Mouse (Mus musculus): Measurements from ENCODE around the gene Zfp108.
"Not testable (repeated sequence)": the region's sequence is repeated elsewhere in the genome, so short reads cannot be mapped to it uniquely, and the experiment has no call there.

Zfp108 gene

DNA sequence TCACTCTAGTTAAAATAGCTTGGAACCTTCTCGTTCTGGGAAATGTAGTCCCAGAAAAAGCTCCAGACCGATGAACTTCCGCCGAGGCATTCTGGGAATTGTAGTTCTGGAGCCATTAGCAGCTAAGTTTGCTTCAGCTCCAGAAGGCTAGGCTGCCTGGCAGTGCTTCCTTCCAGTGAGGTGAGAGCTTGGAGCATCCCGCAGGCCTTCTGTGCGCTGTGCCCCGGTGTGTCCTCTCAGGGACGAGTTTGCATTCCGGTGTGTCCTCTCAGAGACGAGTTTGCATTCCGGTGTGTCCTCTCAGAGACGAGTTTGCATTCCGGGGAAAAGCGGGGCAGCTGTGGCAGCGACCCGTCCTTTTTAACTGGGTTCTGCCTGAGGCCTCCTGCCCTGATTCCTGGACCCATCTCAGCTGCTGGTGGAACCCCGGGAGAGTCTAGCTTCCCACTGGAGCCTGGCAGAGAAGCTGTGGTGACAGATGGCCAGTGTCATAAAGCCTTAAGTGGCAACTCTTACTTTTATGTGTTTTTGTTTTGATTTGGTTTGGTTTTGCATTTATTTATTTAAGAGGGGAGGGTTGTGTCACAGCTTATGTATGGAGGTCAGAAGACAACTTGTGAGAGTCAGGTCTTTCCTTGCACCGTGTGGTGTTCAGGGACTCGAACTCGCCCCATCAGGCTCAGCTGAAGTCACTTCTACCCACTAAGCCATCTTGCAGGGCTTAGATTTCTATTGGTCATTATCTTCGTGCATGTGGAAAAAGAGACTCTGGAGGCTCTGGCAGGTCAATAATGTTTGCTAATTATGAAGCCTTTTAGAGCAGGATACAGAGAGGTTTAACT, at the start of gene Zfp108:
Gene Zfp108 (plus strand): TSS at position 162 of the 842 bp plus-strand sequence.
- DNase-seq: peak; percentile 83 to 90

DNA sequence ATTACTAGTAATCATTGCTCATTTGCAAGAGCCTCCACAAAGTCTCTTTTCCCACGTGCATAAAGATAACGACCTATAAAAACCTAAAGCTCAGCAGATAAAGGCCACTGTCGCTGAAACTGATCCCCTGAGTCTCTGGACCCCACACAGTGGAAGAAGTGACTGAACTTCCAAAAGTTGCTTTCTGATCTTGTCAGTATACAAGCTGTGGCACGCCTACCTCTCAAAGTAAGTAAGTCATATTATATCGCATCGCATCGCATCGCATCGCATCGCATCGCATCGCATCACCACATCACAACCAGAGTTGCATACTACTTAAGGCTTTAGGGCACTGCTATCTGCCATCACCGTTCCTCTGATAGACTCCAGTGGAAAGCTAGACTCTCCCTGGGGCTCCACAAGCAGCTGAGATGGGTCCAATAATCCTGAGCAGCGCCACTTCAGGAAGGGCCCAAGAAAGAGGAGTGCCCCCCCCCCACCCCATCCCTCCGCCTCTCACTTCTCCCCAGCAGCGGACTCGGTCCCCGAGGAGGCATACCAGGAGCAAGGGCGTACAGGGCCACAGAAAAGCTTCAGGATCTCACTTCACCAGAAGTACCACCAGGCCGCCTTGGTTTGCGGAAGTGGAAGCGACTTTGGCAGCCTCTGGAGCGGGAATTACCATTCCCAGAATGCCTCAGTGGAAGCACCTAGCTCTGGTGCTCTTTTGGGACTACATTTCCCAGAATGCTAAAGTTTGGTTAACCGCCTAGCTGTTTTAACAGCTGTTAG, 46.9 kb upstream of the Zfp108 start:
- peak; percentile 76 to 77 for DNase-seq

DNA sequence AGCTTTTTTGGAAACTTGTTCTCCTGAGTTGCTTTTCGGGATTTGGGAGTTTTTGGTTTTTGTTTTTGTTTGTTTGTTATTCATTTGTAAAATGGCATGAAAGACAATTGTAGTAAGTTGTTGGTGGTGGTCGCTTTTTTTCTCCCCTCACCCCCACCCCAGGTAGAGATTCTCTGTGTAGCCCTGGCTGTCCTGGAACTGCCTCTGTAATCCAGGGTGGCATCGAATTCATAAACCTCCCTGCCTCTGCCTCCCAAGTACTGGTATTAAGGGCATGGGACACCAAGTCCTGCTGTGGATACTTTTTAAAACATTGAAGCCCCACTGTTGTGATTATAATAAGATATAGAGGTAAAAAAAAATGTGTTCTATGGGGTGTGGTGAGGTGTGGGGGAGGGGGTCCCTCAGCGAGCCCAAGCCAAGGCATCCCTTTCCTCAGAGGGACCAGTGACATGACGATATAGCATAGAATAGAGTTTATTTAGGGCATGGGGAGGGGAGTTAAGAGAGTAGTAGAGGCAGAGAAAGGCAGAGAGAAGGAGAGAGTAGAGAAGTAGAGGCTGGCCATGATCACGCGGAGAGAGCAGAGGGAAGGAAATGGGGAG, 46.2 kb upstream of the Zfp108 start:
- DNase-seq: peak in 1 of 2 experiments; percentile 12

DNA sequence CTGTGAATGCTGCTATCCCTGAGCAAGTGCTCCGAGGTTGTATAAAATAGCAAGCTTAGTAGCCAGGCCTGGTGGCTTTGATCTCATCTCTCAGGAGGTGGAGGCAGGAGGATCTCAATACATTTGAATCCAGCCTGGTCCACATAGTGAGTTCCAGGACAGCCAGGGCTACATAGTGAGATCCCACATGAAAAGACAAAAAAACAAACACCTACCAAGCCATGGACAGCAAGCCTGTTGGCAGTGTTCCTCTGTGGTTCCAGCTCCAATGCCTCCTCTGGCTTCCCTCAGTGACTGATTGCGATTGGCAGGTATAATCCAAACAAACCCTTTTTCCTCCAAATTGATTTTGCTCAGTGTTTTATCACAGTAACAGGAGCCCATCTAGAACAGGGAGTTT, 44.3 kb upstream of the Zfp108 start:
- DNase-seq: no peak

DNA sequence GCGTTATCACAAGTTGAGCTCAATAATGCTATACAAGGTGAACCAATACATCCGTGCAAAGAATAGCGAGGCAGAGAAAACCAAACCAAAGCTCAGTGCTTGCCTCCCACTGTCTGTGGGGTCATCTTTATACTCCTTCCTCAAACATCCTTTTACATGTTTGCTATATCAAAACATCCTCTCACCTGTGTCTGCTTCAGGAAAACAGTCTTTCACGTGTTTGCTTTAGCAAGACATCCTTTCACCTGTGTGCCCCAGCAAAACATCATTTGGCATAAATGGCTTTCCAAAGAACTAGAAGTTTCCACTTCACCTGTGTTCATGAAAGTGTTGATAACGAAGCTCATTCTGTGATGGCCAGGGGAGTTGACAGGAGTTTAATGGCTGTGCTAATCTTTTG, 43.3 kb upstream of the Zfp108 start, which contains the start of gene Zfp111:
Gene Zfp111 (minus strand): TSS at position 101 of the 400 bp plus-strand sequence.
- no peak for DNase-seq

DNA sequence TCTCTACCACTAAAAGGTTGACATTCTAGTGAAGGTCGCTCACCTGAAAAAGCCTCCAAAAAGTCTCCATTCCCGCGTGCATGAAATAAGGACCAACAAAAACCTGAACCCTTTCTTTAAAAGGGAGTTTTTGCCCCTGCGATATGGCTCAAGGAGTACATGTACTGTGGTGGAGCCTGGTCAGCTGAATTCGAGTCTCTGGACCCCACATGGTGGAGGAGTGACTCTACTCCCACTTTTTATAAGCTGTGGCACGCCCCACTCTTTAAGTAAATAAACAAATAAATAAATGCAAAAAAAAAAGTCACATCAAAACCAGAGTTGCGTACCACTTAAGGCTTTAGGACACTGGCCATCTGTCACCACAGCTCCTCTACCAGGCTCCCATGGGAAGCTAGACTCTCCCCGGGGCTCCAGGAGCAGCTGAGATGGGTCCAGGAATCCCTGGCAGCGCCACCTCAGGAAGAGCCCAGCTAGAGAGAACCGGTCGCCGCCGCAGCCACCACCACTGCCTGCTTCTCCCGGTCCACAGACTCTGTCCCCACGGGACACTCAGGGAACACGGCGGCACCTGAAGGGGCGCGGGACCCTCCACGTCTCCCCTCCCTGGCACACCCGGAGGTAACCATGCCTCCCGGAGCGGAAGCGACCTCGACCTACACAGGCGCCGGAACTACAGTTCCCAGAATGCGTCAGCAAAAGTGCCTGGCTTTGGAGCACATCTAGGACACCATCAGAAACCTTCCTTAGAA, 17.4 kb upstream of the Zfp108 start, which contains the start of gene Zfp109:
Gene Zfp109 (minus strand): TSS at position 521 of the 752 bp plus-strand sequence.
- peak; percentile 55 to 74 for DNase-seq

DNA sequence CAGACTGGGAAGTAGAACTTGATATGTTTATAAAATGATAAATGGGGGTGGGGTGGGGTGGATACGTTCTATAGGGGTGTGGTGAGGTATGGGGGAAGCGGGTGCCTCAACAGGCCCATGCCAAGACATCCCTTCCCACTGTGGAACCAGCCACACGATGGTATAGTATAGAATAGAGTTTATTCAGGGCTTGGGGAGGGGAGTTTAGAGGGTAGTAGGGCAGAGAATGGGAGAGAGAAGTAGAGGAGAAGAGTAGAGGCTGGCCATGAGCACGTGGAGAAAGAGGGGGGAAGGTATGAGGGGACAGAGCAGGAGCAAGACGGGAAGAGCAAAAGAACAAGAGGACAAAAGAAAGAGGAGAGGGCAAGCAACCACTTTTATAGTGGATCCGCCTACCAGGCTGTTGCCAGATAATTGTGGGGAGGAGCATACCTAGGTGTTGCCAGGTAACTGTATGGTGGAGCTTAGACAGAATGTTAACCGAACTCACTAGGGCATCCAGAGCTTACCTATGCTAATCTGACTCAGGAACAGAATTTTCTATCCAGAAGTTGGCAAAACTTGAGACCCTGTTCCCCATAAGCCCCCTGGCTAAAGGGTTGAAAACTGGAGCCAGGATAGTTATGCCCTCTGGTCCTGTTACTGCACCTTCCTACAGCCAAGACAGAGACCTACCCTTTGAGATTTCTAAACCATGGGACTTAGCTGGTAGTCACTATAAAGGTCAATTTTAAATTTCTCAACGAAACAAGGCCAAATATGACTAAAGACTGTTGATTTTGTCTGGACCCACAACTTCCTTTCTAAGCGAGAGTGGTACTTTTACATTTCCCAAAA, 597 bp upstream of the Zfp108 start:
- no peak for DNase-seq

DNA sequence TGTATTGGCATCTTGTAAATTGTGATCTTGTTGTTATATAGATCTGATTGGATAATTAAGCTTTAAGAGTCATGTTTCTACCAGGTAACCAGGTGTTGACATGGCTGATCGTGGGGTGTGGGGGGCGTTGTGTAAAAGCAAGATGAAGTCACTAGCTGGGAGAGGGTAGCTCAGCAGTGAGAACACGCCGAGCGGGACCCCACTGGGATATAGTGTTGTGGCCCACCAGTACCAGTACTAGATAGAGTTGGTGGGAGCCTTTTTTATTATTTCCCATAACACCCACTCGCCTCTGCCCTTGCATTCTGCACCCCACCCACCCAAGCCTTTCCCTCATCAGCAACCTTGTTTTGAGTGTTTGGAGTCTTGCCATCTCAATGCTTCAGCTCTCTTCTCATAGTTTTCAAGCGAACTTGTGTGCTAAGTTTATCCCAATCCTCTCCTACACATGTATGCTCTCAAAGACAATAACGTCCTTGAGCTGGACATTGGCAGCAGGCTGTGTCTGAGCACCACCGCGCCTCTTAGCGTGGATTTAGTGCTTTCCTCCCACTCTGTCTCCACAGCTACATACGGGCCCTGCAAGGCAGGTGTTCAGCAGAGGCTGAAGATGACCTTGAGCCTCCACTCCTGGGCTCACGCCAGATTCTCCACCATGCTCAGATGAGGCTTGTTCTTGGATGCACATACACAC, 4.9 kb downstream of the Zfp108 start:
- DNase-seq: no peak

DNA sequence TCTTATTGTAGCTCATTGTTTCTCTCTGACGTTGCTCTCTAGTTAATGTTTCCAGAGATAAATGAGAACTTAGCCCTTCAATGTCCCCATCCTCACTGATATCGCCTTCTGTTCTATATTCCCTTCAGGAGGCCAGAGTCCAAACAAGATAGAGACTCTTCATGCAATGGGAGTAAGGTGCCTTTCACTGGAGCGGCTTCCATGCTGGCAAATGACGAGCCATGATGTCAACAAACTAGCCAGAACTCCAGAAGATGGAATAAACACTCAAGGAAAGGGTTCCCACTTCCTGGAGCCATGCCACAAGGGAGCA, 5.4 kb downstream of the Zfp108 start:
- no peak for DNase-seq

DNA sequence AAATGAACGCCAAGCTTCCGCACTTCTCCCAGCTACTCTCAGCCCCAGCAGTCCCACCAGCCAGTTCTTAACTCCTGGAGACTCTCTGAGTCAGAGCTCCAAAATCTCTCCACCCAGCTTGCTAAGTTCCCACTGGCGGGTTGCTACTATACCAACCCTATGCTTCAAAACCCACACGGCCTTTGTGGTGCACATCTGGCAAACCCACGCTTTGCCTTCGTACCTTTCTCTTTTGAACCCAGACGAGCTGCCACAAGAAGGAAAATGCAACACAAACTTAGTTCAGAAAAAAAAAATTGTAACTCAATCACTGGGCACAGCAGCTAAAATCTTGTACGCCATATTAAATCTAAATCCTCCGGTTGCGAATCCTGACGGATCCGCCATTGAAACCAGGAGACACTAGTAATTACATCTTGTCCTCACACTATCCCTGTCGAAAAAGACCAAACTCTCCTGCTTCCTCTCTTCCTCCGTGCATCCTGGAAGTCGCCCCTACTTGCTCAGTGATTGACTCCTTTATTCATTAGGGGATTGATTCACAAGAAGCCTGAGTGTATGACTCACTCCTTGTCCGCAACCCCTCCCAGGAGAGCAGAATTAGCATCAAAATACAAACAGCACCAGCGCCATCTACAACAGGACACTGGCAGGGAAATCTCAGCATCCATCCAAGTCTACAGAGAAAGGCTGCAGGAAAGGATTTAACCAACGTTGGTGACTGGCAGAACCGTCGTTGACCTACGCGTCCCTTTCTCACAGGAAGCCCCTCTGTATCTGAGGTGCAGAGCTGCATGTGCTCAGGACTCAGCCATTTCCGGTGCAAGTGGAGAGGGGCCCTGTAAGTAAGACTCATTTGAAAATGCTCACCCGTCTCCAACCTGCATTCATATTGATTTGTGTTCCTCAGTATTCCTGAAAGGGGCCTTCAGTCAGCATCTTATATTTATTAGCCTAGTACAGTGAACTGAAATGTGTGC, 13.9 kb downstream of the Zfp108 start:
- no peak for DNase-seq

DNA sequence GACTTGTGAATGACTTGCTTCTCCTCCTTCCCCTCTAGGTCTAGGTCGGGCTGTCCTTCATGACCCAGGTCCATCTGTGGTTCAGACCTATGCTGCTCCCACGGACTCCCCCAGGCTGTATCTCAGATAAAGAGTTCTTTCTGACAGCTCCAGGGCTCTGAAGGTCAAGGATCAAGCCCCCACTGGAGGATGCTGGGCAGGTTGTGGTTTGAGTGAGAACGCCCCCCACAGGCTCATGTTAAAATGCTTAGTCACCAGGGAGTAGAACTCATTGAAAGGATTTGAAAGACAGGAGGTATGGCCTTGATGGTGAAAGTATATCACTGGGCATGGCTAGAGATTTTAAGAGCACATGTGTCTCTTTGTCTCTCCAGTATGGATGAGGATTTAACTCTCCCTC, 14.7 kb downstream of the Zfp108 start:
- no peak for DNase-seq

DNA sequence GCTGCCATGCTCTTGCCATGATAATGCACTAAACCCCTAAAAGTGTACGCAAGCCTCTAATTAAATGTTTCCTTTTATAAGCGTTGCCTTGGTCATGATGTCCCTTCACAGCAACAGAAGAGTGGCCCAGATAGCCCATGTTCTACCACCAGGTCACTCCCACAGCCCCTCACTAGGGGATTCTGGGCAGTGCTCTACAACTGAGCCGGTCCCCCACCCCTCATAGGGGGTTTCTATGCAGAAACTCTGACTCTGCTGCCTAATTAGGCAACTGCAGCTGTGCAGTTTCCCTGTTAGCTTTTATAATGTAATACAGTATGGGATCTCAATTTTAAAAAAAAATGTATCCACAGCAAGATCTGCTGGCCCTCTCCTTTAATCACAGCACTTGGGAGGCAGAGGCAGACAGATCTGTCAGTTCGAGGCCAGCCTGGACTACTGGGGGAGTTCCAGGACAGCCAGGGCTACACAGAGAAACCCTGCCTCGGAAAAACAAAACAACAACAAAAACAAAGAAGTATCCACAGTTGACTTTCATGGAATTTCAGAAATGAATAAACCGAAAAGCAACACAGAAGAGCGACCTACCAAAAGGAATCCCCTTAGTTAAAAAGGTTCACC, 15.2 kb downstream of the Zfp108 start:
- DNase-seq: peak in 1 of 2 experiments; percentile 25

DNA sequence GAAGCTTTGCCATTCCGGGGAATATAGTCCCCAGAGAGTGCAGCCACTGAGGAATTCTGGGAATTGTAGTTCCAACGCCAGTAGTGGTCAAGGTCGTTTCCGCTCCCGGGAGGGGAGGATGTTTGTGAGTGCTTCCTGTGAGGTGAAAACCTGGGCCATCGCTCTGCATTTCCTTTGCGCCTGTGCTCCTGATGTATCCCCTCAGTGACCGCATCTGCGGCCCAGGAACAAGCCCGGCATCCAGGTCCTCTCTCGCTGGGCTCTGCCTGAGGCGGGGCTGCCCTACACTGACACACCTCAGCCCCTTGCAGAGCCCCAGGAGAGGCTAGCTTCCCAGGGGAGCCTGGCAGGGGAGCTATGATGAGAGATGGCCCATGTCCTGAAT, 15.7 kb downstream of the Zfp108 start, which contains the start of gene Zfp93:
Gene Zfp93 (plus strand): TSS at position 133 of the 385 bp plus-strand sequence.
- peak; percentile 84 to 87 for DNase-seq

DNA sequence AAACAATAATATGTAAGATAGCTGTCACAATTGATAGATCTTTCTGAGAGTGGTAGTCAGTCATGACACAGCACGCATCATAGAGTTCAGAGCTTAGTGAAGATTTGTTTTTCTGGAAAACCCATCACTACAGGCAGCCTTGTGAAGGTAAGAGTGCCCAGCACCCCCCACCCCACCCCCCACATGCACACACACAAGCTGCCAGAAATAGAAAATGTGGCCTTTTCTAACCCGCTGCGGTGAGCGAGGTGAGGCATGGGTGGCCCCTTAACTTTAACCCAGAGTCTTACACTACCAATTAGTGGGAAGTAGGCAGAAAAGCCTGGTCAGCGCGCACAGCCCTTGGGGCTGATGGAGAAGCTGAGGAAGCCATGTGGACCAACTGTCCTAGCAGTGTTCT, 16.6 kb downstream of the Zfp108 start:
- no peak for DNase-seq

DNA sequence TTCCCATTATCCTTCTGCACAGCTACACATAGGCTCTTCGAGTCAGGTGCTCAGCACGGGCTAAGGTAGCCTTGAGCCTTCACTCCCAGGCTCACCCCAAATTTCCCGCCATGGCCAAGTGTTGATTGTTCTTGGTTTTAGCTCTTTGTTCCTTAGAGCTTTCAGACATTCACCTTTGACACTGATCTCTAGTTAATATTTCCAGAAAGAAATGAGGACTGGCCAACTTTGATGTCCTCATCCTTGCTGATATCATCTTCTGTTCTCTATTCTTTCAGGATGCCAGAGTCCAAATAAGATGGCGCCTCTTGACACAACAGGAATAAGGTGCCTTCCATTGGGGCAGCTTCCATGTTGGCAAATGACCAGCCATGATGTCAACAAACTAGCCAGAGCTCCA, 19.9 kb downstream of the Zfp108 start:
- DNase-seq: no peak

DNA sequence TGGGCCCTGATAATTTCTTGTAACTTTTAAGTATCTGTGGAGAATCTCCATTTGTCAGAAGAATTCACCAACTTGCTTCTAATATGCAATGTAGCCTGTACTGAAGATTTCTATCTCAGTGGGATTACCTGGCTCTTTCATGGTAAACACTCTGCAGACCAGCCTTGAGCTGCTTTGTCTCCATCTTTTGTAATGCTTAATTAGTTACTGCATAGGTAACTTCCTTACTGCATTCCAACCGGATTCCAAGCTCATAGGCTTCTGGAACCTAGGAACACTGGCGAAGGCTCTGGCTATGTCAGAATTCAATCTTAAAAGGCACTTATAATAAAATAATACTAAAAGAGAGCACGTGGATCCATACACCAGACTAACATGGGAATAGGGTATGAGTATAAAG, 24.2 kb downstream of the Zfp108 start:
- not testable (repeated sequence) for DNase-seq

DNA sequence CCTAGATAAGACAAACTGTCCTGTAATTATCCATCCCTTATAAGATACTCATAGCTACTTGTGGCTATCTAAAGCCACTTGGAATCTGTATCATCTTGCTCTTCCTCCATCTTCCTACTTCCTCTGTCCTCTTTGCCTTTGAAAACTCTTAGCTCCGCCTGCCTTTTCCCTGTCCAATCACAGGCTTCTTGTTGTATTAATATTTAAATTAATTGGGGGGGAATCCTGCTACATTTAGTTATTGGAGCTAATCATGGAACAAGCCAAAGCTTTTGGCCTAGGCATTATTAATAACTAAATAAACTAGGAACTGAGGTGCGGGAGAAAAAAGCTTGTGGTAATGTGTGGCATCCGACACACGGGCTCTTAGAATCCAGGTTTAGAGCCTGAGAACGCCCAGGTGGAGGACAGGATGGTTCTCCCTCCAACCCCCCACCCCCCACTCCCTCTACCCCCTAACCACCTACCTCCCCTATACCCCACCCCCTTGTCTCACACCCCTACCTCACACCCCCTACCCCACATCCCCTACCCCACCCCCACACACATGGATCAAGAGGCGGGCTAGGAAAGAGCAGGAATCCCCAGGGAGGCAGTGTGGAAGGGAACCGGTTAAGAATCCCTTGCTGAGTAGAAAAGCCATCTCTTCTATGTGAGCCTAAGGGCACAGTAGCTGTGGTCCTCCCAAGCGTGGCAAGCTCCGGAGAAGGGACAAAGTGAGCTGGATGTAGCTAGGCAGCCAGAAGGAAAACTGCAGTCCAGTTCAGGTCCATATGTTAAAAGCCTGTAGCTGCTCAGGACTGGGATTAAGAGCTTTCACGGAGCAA, 25.6 kb downstream of the Zfp108 start:
- DNase-seq: no peak

DNA sequence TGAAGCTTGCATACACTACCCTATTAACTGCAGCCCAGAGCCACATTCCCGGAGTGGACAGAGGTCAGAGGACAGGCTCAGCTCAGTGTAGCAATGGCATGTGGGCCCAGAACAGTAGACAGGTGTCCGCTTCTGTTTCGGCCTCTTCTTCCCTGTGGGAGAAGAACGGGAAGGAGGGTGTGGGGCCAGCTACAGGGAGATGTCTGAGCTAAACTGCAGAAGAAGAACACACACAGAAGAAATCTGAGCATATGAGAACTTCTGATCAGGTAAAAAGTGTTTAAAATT, 26.2 kb downstream of the Zfp108 start:
- DNase-seq: no peak

DNA sequence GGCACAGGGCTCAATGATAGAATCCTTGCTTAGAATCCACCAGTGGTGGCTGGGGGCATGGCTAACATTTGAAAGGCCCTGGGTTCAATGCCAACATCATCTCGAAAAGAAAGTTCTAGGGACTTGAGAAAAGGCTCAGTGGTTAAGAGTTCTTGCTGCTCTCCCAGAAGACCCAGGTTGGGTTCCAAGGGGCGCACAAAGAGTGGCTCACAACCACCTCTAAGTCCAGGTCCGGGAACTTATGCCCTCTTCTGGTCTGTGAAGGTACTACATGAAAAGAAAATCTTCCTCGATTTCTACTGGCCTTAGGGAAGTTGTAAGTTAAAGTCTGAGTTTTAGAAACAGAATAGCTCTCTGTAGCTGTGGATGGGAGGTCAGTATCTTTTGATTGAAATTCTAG, 31.5 kb downstream of the Zfp108 start:
- DNase-seq: no peak

Measured in cerebellum, postnatal 14 days (tissue).